Mouse (Mus musculus) thymus, adult 2 months (tissue): ENCODE measurements around the gene Sp2. TPM values are rescaled to one million over a fixed set of nuclear protein-coding genes. Genes with fewer than 3 reads are reported as not detected.

Experiments
- DNase-seq: peaks from one replicate; pipeline ENCODE4 v3.0.0; 2021
- H3K27ac ChIP-seq: fragments of 200-500 bp; 2 replicates; pipeline ENCODE4 v1.5.1; 2012; ENCODE audit warnings: low read length, control low read depth; ENCODE audit not compliant: control insufficient read depth, insufficient read depth
- H3K27me3 ChIP-seq: fragments of 200-500 bp; 2 replicates; pipeline ENCODE4 v1.6.1; 2012; ENCODE audit warnings: mild to moderate bottlenecking, low read length, moderate library complexity, mixed read lengths; ENCODE audit not compliant: control insufficient read depth, insufficient read depth
- H3K36me3 ChIP-seq: fragments of 200-500 bp; 2 replicates; pipeline ENCODE4 v1.6.1; 2012; ENCODE audit warnings: mild to moderate bottlenecking, low read length, moderate library complexity; ENCODE audit not compliant: control insufficient read depth, insufficient read depth
- H3K4me1 ChIP-seq: fragments of 200-500 bp; replicated peaks from 2 replicates; pipeline ENCODE4 v1.6.1; 2012; ENCODE audit warnings: low read length; ENCODE audit not compliant: control insufficient read depth, insufficient read depth
- H3K4me3 ChIP-seq: fragments of 200-500 bp; 2 replicates; pipeline ENCODE4 v1.5.1; 2012; ENCODE audit warnings: mild to moderate bottlenecking, low read length, control low read depth, moderate library complexity; ENCODE audit not compliant: control insufficient read depth, insufficient read depth
- CTCF ChIP-seq: fragments of 200-500 bp; IDR thresholded peaks from 2 replicates; pipeline ENCODE4 v1.5.1; 2012; ENCODE audit warnings: mild to moderate bottlenecking, control low read depth, low read length, moderate library complexity, borderline replicate concordance; ENCODE audit not compliant: control insufficient read depth, poor library complexity, insufficient read depth; ENCODE audit errors: extremely low read depth
- POLR2A ChIP-seq: fragments of 200-500 bp; IDR thresholded peaks from 2 replicates; pipeline ENCODE4 v1.6.1; 2012; ENCODE audit warnings: mild to moderate bottlenecking, low read length, control low read depth, moderate library complexity; ENCODE audit not compliant: control insufficient read depth, poor library complexity, insufficient read depth; ENCODE audit errors: extremely low read depth
- WGBS: fragments of 180-500 bp; shearing (Covaris S2); methylation state at CpG from one replicate; pipeline ENCODE4 v1.1.7; 2018; 5-methylcytosine and 5-hydroxymethylcytosine counted together
- polyA plus RNA-seq: library from polyadenylated mRNA; depleted of rRNA; stranded (reverse); fragments of >200 nt; gene quantifications from 2 replicates; pipeline ENCODE4 v1.2.3, GENCODE M21; 2012

The Sp2 gene
- polyA plus RNA-seq, 1 experiment = 46.6 TPM

DNA sequence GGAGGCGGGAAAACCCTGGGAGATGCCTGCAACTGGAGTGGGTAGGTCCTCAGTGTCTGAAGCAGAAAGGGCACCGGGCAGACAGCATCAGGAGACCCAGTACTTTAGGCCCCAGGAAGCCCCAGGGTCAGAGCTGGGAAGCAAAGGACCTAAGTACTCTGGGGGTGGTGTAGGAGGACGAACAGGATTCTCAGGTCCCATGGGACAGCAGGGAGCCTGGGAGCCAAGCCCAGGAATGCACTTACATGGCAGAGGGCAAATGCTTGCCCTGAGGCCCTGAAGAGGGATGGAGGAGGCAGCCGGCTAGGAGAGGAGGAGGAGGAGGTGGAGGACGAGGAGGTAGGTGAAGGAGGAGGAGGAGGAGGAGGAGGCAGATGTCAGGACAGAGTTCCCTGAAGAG, 12.3 kb upstream of the Sp2 start:
- no peak for TF ChIP-seq POLR2A
- TF ChIP-seq CTCF = no peak
- H3K4me1 ChIP-seq = peaks cover 51% of the 10 kb centered on the region
- no peaks in the 10 kb centered on the region; the same call in 1 of the 2 replicates for H3K27me3 ChIP-seq

GRCm38 (mm10) chr11:96992722-96993311, 10.1 kb upstream of the Sp2 start:
- no peak overlapping the region for H3K4me3 ChIP-seq
- H3K36me3 ChIP-seq = no peaks in the 10 kb centered on the region
- H3K27me3 ChIP-seq = no peaks in the 10 kb centered on the region; the same call in 1 of the 2 replicates
- H3K4me1 ChIP-seq = peaks cover 60% of the 10 kb centered on the region
- no peak for DNase-seq
- H3K27ac ChIP-seq = peak overlapping the region; percentile 25; the same call in 1 of the 2 replicates
- 24% methylated on average over 8 of the region's 8 CpGs for WGBS
- TF ChIP-seq CTCF (no peak), POLR2A (no peak)

More for the DNA sequence above, 12.3 kb upstream of the Sp2 start:
- no peaks in the 10 kb centered on the region for H3K36me3 ChIP-seq
- no peak overlapping the region for H3K4me3 ChIP-seq
- 91% methylated on average over 5 of the region's 5 CpGs for WGBS
- DNase-seq = no peak
- H3K27ac ChIP-seq = no peak overlapping the region

DNA sequence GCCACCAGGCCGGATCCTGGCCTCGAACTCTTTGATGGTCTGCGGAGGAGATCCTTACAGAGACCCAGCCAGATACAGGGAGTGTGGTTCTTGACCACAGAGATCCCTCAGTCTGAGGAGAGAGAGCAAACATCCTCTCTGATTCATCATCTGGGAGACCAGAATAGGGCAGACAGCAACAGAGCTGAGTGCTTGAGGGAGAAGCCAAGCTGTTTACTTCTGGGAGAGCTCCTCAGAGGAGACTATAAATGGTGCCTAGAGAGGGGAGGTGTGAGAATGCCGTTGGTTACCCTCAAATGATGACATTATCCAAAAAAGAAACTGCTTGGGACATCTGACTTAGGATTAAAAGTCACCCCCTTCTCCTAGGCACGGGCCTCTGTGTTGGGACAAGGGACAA, 8.7 kb upstream of the Sp2 start:
- 76% methylated on average over 5 of the region's 5 CpGs for WGBS
- Histone ChIP-seq H3K27ac (no peak overlapping the region), H3K27me3 (no peaks in the 10 kb centered on the region), H3K36me3 (no peaks in the 10 kb centered on the region), H3K4me3 (no peak overlapping the region), H3K4me1 (peaks cover 59% of the 10 kb centered on the region)
- DNase-seq = no peak
- no peak for TF ChIP-seq CTCF
- TF ChIP-seq POLR2A = no peak

DNA sequence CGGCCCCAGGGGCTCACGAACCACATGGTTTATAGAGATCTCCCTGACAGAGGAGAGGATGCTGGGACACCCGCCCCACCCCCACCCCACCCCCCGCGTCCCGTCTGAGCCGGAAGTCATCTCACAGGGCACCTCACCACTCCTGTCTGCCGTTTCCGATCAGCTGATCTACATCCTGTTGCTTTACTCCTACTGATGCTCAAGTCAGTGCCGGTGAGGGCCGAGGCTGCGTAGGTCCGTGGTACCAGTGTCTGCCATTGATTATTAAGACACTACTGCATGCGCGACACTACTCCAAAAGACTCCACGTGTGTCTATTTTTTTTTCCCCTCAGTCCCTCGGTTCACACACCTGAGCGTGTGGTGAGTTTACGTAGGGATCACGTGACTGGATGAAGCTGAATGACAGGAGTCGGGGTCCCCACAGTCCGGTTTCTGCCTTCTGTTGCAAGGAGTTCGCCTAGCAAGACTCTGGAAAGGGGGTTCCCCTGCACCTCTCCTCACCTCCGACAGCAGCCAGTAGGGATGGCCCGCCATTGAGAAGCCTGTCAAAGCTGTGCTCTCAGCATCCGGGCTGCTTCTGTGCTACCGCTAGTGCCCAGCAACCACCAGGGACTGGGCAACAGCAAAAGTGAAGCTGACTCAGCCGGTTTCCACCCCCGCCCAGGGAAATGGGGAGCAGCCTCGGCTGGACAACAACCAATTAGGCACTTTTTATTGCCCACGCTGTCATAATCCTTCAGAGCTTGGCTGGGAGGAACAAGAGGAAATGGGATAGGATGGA, 5.3 kb upstream of the Sp2 start:
- Histone ChIP-seq H3K4me3 (peak overlapping the region; percentile 42), H3K4me1 (peaks cover 52% of the 10 kb centered on the region), H3K36me3 (no peaks in the 10 kb centered on the region), H3K27me3 (no peaks in the 10 kb centered on the region), H3K27ac (peak overlapping the region; percentile 91)
- TF ChIP-seq POLR2A (peak; percentile 79; the same call in 1 of the 2 replicates), CTCF (no peak)
- WGBS = 6% methylated on average over 31 of the region's 31 CpGs
- DNase-seq = peak; percentile 64

DNA sequence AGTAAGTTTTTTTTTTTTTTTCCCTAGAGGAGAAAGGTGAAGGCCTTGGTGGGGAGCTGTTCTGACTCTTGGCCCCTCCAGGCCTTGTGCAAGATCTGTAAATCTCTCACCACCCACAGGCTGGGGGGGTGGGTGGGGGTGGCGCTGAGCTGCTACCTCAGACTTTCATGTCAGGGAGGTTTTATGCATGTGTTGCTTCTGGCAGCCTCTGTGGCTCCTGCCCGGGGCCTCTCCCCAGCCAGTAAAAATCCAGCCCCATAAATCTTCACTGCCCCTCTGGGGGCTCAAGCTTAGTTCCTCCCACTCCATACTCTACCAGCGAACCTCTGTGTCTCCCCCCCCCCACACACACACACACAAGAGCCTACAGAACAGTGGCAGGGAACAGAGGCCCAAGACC, 3.7 kb upstream of the Sp2 start:
- peaks cover 46% of the 10 kb centered on the region for H3K4me1 ChIP-seq
- no peaks in the 10 kb centered on the region for H3K27me3 ChIP-seq
- DNase-seq = no peak
- no peak overlapping the region for H3K4me3 ChIP-seq
- TF ChIP-seq POLR2A (no peak), CTCF (no peak)
- no peaks in the 10 kb centered on the region for H3K36me3 ChIP-seq
- peak overlapping the region; percentile 71 for H3K27ac ChIP-seq
- WGBS = 38% methylated on average over 3 of the region's 3 CpGs

DNA sequence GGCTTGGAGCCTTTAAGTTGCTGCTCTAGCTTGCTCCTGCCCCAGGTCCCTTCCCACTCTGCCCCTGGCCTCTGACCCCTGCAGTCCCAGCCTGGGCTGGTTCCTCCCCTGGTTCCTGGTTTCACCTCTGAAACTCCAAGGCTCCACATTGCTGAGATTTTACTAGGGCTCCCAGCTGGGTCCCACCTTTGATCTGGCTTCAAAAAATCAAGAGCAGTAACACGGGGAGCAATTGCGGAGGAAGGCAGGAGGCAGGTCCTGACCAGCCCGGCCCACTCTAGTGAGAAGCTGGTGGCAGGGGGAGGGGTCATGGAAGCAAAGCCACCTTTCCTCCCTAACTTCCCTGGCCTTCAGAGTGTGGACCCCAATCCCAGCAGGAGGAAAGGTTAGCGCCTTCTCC, 2.1 kb upstream of the Sp2 start:
- Histone ChIP-seq H3K4me1 (peaks cover 42% of the 10 kb centered on the region), H3K36me3 (no peaks in the 10 kb centered on the region), H3K27ac (no peak overlapping the region), H3K27me3 (no peaks in the 10 kb centered on the region), H3K4me3 (no peak overlapping the region)
- DNase-seq = no peak
- no peak for TF ChIP-seq CTCF
- WGBS = 72% methylated on average over 4 of the region's 4 CpGs
